Mouse (Mus musculus) hindbrain, embryonic 10.5 days (tissue): ENCODE data around the gene Necap2. TPM values are rescaled to one million over a fixed set of nuclear protein-coding genes. Genes with fewer than 3 reads are reported as not detected.

Experiments used
- DNase-seq: peaks from one replicate; pipeline ENCODE4 v3.0.0-alpha.2; 2017; ENCODE audit warnings: low spot score
- H3K27ac ChIP-seq: fragments of 300-500 bp; sonication (generic); 2 replicates; pipeline ENCODE4 v1.5.1; 2016; ENCODE audit warnings: mild to moderate bottlenecking, moderate library complexity
- H3K27me3 ChIP-seq: fragments of 300-500 bp; sonication (generic); 2 replicates; pipeline ENCODE4 v1.6.1; 2016; ENCODE audit warnings: mild to moderate bottlenecking; ENCODE audit not compliant: poor library complexity, insufficient read depth, severe bottlenecking
- H3K36me3 ChIP-seq: fragments of 300-500 bp; sonication (generic); 2 replicates; pipeline ENCODE4 v1.6.1; 2016; ENCODE audit warnings: mild to moderate bottlenecking, moderate library complexity
- H3K4me1 ChIP-seq: fragments of 300-500 bp; sonication (generic); replicated peaks from 2 replicates; pipeline ENCODE4 v1.6.1; 2016; ENCODE audit warnings: mild to moderate bottlenecking
- H3K4me3 ChIP-seq: fragments of 300-500 bp; sonication (generic); 2 replicates; pipeline ENCODE4 v1.5.1; 2016; ENCODE audit warnings: mild to moderate bottlenecking, moderate library complexity
- H3K9me3 ChIP-seq: fragments of 300-500 bp; sonication (generic); 2 replicates; pipeline ENCODE4 v1.6.1; 2016; ENCODE audit warnings: mild to moderate bottlenecking, moderate library complexity
- WGBS: fragments of 180-500 bp; shearing (Covaris S2); methylation state at CpG from one replicate; pipeline ENCODE4 v1.1.7; 2016; 5-methylcytosine and 5-hydroxymethylcytosine counted together
- polyA plus RNA-seq: library from polyadenylated mRNA; unstranded; fragments of >200 nt; fragmentation: Nextera tagmentation; extraction: Ambion mirVana; gene quantifications from 2 replicates; pipeline ENCODE4 v1.2.1, GENCODE M21; 2016

Gene Necap2
- polyA plus RNA-seq, 1 experiment from 2014 or later: 66.0 TPM

DNA sequence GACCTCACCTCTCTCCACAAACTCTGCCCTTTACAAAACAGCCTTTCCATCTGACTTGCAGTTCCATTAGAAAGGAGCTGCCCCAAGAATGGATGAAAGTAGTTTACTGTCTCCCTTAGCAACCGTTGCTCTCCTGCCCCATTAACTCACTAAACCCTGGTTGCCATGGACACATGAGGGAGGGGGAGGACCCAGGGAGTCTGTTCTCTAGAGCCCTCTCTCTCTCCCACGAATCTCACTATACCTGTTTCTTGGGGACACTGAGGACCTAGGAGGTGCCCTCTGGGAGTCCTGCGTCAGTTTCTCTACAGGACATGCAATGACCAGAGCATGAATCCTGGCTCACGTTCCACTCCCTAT is 28.7 kb downstream of the Necap2 start:
- Histone ChIP-seq H3K36me3 (peaks cover 65% of the 10 kb centered on the region), H3K4me3 (peak overlapping the region; percentile 38), H3K4me1 (peaks cover 83% of the 10 kb centered on the region), H3K27me3 (no peaks in the 10 kb centered on the region), H3K9me3 (no peaks in the 10 kb centered on the region), H3K27ac (peak overlapping the region; percentile 91)
- DNase-seq: peak; percentile 83
- WGBS: 27% methylated on average over 4 of the region's 4 CpGs

DNA sequence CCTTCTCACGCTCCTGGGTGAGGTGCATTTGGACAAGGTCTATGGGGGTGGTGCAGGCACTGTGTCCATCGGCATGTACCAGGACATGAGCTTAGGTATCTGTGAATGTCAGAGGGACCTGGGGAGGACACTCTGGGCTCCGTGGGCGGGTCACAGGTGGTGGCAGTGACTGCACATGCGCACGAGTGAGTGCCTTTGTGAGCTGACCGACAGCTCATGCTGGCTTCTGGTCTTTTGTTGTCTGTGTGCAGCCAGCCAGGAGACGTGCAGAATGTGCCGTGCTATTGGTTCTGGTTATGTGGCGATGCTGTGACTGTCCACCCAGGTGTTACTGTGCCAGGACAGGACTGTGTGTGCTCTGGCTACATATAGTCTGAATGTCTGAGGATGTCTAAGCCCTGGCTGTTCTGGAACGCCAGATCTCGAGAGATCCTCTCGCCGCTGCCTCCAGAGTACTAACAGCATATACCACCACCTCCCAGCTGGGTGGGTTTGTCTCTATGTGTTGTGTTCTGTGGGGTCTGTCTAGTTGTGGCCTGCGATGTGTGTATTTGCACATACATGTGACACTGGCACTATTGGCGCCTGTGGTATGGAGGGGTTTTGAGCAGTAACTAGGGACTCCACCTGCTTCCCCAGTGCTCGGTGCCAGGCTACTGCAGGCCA is 29.2 kb downstream of the Necap2 start:
- Histone ChIP-seq H3K9me3 (no peaks in the 10 kb centered on the region), H3K27ac (peak overlapping the region; percentile 91), H3K4me1 (peaks cover 78% of the 10 kb centered on the region), H3K36me3 (peaks cover 63% of the 10 kb centered on the region), H3K27me3 (no peaks in the 10 kb centered on the region), H3K4me3 (peak overlapping the region; percentile 38)
- 47% methylated on average over 17 of the region's 17 CpGs for WGBS
- DNase-seq: peak; percentile 45

DNA sequence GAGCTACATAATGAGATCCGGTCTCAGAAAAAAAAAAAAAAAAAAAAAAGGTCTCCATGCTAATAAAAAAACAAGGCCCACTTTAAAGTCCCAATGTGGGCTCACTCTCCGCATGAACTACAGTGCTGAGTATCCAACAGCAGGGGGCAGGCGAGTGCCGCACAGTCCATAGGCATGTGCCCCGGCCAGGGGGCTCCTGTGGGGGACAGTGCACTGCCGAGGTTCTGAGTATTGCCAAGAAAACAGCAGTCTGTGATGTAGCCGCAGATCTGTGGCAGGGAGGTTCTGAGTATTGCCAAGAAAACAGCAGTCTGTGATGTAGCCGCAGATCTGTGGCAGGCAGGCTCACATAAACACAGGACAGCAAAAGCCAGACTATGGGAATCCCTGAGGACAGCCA is 33.3 kb downstream of the Necap2 start:
- Histone ChIP-seq H3K4me1 (peaks cover 48% of the 10 kb centered on the region), H3K27ac (peak overlapping the region; percentile 9; the same call in 1 of the 2 replicates), H3K4me3 (no peak overlapping the region), H3K27me3 (no peaks in the 10 kb centered on the region), H3K9me3 (no peaks in the 10 kb centered on the region), H3K36me3 (peaks cover 80% of the 10 kb centered on the region)
- DNase-seq: peak; percentile 80
- WGBS: 26% methylated on average over 8 of the region's 8 CpGs

DNA sequence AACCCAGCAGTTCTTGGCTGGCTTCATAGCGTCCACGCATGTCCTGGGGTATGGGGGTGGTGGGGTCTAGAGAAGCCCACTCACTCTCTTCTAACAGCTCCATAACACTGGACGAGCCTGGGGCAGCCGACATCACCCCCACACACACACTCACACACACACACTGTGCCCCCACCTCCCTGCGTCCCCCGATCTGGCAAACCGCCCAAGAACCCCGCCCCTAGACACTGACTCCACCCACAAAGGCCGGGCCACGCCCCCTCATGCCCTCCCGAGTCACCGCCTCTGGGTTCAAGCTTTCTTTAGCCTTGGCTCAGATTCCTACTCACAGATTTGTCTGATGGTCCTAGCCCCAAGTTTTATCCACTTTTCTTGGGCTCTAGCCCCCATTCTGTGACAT is 37.0 kb downstream of the Necap2 start:
- Histone ChIP-seq H3K4me3 (no peak overlapping the region), H3K36me3 (peaks cover 90% of the 10 kb centered on the region), H3K27me3 (no peaks in the 10 kb centered on the region), H3K9me3 (no peaks in the 10 kb centered on the region), H3K27ac (no peak overlapping the region), H3K4me1 (peaks cover 11% of the 10 kb centered on the region)
- DNase-seq: no peak
- WGBS: 57% methylated on average over 12 of the region's 12 CpGs

DNA sequence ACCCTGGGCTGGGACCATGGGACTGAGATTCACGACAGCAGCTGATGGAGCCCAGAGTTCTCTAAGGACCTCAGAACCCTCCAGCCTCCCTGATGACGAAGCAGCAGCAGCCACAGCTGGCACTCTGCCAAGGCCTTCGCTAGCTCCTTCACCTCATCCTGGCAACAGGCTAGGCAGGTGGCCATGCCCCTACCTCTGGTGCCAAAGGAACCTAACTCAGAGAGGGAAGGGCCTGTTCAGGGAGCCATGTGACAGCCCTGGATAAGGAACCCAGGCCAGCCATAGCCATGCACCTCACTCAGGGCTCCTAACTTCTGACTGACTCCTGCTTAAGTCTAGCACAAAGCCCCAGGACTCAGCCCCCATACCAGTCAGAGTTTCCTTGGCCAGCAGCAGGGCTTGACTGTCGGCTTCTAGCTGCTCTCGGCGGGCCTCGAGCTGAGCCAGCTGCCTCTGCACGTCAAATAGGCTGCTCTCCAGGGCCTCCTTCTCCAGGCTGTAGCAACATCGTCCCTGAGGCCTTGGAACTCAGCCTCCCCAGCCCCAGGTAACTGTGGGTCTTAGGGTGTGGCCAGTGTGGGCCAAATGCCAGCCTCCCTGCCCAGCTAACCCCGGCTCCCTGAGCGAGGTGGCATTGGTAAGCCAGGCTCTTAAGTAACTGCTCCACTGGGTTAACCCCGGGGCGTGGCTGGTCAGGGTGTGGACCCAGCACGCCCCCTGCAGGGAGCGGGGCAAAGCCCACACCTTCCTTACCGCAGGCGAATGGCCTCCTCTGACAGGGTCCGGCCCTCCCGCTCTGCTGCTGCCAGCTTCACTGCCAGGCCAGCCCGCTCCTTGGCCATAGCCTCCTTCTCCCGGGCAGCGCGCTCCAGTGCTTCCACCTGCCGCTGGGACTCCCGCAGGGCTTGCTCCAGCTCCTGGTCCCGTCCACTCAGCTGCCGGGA is 44.3 kb downstream of the Necap2 start:
- 88% methylated on average over 27 of the region's 27 CpGs for WGBS
- no peak overlapping the region for H3K4me3 ChIP-seq
- H3K9me3 ChIP-seq: no peaks in the 10 kb centered on the region
- DNase-seq: no peak
- H3K36me3 ChIP-seq: peaks cover 95% of the 10 kb centered on the region
- H3K4me1 ChIP-seq: peaks cover 7% of the 10 kb centered on the region; the same call in 1 of the 2 replicates
- no peak overlapping the region for H3K27ac ChIP-seq
- H3K27me3 ChIP-seq: no peaks in the 10 kb centered on the region

DNA sequence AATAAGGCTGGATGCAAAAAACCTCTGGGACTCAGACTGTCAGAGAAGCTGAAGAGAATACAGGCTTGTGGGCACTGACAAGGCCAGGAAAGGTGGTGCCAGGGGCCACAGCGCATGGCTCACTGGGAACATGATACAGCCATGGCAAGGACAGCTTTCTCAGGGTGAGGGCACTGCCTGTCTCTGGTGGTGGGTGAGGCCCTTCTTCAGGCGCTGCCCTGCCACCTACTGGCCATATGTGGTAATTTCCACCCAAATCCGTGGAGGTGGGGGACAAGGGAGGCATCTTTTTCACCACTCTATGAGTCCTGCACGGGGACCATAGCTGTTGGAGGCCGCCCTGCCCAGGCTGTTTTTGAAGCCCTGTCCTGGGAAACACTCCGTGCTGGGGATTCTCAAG is 46.4 kb downstream of the Necap2 start:
- DNase-seq: peak; percentile 82
- Histone ChIP-seq H3K4me3 (no peak overlapping the region), H3K36me3 (peaks cover 95% of the 10 kb centered on the region), H3K27ac (no peak overlapping the region), H3K4me1 (peaks cover 7% of the 10 kb centered on the region; the same call in 1 of the 2 replicates), H3K27me3 (no peaks in the 10 kb centered on the region), H3K9me3 (no peaks in the 10 kb centered on the region)
- WGBS: 19% methylated on average over 6 of the region's 6 CpGs

DNA sequence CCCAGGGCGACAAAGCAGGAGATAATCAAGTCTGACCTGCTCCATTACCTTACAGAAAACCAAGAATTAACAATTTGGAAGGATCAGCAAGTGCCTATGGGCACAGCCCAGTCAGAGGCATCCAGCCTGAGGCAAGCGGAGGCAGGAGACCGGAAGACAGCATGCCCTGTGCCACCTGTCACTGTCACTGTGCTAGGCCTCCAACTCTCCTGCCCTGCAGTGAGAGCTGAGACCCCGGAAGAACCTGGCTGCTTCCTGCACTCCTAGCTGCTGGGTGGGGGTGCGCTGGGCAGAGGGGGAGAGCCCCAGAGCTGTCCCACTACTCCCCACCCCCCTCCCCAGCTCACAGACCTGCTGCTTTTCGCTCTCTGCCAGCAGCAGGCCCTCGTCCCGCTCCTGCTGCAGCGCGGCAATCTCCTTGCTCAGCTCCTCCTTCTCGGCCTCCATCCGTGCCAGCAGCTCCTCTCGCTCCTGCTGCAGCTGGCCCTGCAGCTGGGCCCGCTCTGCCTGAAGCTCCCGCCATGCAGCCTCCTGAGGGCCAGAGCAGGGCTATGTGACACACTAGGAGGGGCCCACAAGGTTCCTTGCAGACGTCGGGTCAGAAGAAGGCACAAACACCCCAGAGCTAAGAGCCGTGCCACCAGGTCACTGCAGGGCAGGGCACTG is 47.5 kb downstream of the Necap2 start:
- no peaks in the 10 kb centered on the region for H3K9me3 ChIP-seq
- 0 out of 2 replicates have a peak overlapping the region, but pooled peaks have one; percentile 25 for H3K27ac ChIP-seq
- no peak for DNase-seq
- H3K27me3 ChIP-seq: no peaks in the 10 kb centered on the region
- peaks cover 7% of the 10 kb centered on the region; the same call in 1 of the 2 replicates for H3K4me1 ChIP-seq
- no peak overlapping the region for H3K4me3 ChIP-seq
- 90% methylated on average over 18 of the region's 18 CpGs for WGBS
- peaks cover 95% of the 10 kb centered on the region for H3K36me3 ChIP-seq

DNA sequence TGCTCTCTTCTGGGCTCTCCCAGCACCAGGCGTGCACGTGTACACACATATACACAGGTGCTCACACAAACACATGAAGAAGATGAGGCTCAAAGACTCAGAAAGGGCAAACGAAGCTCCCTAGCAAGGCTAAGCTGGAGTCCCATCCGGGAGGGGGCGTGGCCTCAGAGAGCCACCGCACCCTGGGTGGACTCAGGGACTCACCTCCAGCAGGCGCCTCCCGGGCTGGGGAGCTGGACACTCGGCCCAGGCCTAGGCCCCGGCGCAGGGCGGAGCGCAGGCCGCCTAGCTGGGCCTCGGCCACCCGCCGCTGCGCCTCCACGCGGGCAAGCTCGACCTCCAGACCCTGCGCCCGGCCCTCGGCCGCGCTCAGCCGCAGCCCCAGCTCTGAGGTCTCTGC is 53.2 kb downstream of the Necap2 start:
- no peaks in the 10 kb centered on the region for H3K9me3 ChIP-seq
- DNase-seq: no peak
- no peaks in the 10 kb centered on the region for H3K27me3 ChIP-seq
- no peak overlapping the region for H3K4me3 ChIP-seq
- peaks cover 28% of the 10 kb centered on the region for H3K4me1 ChIP-seq
- peak overlapping the region; percentile 35 for H3K27ac ChIP-seq
- peaks cover 91% of the 10 kb centered on the region for H3K36me3 ChIP-seq
- WGBS: 80% methylated on average over 27 of the region's 27 CpGs

DNA sequence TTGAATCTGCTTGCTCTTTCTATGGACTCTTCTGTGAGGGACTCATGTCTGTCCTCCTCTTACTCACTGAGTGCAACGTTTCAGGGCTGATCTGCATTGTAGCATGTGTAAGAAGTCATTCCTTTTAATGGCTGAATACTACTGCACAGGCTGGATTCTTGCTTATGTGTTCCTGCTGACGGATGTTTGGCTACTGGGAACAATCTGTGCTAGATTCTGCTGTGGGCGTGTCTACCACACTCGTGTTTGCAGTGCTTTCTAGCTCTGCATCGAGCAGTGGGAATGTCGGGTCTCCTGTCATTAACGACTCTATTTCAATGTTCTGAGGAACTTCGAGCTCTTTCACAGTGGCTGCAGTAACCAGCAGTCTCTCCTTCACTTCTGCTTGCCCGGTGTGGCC is 54.1 kb downstream of the Necap2 start:
- Histone ChIP-seq H3K27me3 (no peaks in the 10 kb centered on the region), H3K27ac (no peak overlapping the region), H3K9me3 (no peaks in the 10 kb centered on the region), H3K36me3 (peaks cover 91% of the 10 kb centered on the region), H3K4me3 (no peak overlapping the region), H3K4me1 (peaks cover 38% of the 10 kb centered on the region)
- DNase-seq: no peak
- WGBS: 86% methylated on average over 9 of the region's 9 CpGs

DNA sequence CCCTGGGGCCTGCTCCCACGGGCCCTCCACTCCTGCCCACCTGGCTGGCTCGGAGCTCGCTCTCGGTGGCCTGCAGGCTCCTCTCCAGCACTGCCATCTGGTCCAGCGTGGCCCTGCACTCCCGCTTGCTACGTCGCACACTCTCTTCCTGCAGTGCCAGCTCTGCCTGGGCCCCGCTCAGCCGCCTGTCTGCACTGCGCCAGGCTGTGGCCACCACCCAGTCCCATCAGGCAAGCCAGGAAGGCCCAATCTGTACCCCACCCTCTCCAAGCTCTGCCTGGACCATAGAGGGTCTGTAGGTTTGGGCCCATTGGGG is 56.6 kb downstream of the Necap2 start:
- 67% methylated on average over 11 of the region's 11 CpGs for WGBS
- H3K36me3 ChIP-seq: peaks cover 91% of the 10 kb centered on the region

DNA sequence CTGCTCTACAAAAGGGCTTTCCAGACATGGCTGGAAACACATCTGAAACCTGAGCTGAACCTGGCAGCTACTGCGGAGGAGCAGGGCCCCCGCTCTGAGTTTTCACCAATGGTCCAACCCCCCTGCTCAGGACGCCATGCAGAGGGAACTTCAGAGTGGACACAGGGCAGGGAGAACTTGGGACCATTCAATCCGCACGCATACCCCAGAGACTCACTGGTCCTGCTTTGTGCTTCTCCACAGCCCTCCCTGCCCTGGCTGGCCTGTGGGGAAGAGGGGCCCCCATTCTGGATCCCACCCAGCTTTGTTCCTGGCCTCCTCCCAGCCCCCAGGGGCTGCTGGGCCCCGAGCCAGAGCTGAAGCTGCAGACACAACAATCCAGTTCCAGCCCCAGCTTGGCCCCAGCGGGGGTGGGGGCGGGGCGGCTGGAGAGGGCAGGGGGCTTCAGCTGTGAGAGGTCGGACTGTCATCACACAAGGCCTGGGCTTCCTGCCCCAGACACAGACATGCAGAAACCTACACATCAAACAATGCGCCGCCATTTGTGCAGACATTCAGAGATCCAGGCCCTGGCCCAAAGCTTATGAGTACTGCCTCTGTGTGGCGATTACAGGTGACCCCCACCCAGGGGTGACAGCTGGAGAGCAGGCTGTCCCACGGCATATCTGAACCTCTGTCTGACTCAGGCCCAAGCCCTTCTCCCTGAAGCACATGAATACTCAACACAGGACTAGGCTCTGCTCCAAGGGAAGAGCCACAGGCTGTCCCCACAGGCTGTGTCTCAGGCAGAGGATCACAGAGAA is 57.1 kb downstream of the Necap2 start:
- WGBS: 22% methylated on average over 14 of the region's 14 CpGs
- H3K4me1 ChIP-seq: peaks cover 58% of the 10 kb centered on the region

More for the DNA sequence above, 56.6 kb downstream of the Necap2 start:
- H3K9me3 ChIP-seq: no peaks in the 10 kb centered on the region
- peak overlapping the region; percentile 32; the same call in 1 of the 2 replicates for H3K4me3 ChIP-seq
- no peaks in the 10 kb centered on the region for H3K27me3 ChIP-seq
- H3K27ac ChIP-seq: peak overlapping the region; percentile 92
- peak; percentile 27 for DNase-seq
- peaks cover 58% of the 10 kb centered on the region for H3K4me1 ChIP-seq

DNA sequence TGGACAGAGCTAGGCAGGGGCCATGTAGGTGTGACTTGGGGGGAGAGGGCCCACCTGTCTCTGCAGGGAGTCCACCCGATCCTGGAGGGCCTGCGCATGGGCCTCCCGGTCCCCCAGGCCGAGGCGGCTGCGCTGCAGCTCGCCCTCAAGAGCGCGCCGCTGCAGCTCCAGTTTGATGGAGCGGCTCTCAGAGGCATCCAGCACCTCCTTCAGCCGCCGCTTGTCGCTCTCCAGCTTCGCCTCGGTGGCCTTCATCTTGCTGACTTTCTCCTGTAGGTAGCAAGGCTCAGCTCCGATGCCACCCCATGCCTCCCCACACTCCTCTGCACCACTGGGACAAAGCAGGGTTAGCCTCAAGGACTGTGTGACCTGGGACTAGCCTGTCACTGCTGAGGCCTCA is 57.9 kb downstream of the Necap2 start:
- DNase-seq: no peak
- no peaks in the 10 kb centered on the region for H3K9me3 ChIP-seq
- no peak overlapping the region for H3K4me3 ChIP-seq
- peaks cover 91% of the 10 kb centered on the region for H3K36me3 ChIP-seq
- no peaks in the 10 kb centered on the region for H3K27me3 ChIP-seq
- H3K27ac ChIP-seq: peak overlapping the region; percentile 92
- 85% methylated on average over 17 of the region's 17 CpGs for WGBS
- peaks cover 56% of the 10 kb centered on the region for H3K4me1 ChIP-seq

More for the DNA sequence above, 57.1 kb downstream of the Necap2 start:
- H3K27ac ChIP-seq: peak overlapping the region; percentile 92
- H3K27me3 ChIP-seq: no peaks in the 10 kb centered on the region
- peak overlapping the region; percentile 32 for H3K4me3 ChIP-seq
- peaks cover 91% of the 10 kb centered on the region for H3K36me3 ChIP-seq
- DNase-seq: peak; percentile 86
- H3K9me3 ChIP-seq: no peaks in the 10 kb centered on the region
